Mouse (Mus musculus): ENCODE results near the gene Olfr67. TPM values are rescaled to one million over a fixed set of nuclear protein-coding genes. Genes with fewer than 3 reads are reported as not detected.

The Olfr67 gene
- not detected for total RNA-seq (2023)

GRCm38 (mm10) chr7:103791721-103792120, at the start of gene Olfr67:
Gene Olfr67 (minus strand): TSS chr7:103791821.

GRCm38 (mm10) chr7:103840268-103840667, 48.6 kb upstream of the Olfr67 start, which contains the start of gene Hbb-bh2:
Gene Hbb-bh2 (minus strand): TSS chr7:103840520.

GRCm38 (mm10) chr7:103827808-103828207, 36.2 kb upstream of the Olfr67 start, which contains the start of gene Hbb-bs:
Gene Hbb-bs (minus strand): TSS chr7:103828096.

GRCm38 (mm10) chr7:103813766-103814165, 22.1 kb upstream of the Olfr67 start, which contains the start of gene Hbb-bt:
Gene Hbb-bt (minus strand): TSS chr7:103813996.

GRCm38 (mm10) chr7:103779598-103779997, 12.0 kb downstream of the Olfr67 start, which contains the start of gene Olfr68:
Gene Olfr68 (minus strand): TSS chr7:103779698.

GRCm38 (mm10) chr7:103771494-103771893, 20.1 kb downstream of the Olfr67 start, which contains the start of gene Olfr69:
Gene Olfr69 (minus strand): TSS chr7:103771594.

GRCm38 (mm10) chr7:103757233-103757632, 34.4 kb downstream of the Olfr67 start, which contains the start of gene Olfr630:
Gene Olfr630 (minus strand): TSS chr7:103757333.

GRCm38 (mm10) chr7:103744843-103745242, 46.8 kb downstream of the Olfr67 start, which contains the start of gene Olfr629:
Gene Olfr629 (minus strand): TSS chr7:103744943.

Other genes with a start within 250 kb of the Olfr67 start
- not detected for gene Olfr612, start 249.1 kb downstream of the Olfr67 start, total RNA-seq (2023)
- not detected for gene Olfr613, start 243.7 kb downstream of the Olfr67 start, total RNA-seq (2023)
- not detected for gene Olfr615, start 235.7 kb downstream of the Olfr67 start, total RNA-seq (2023)
- gene Olfr616, start 222.7 kb downstream of the Olfr67 start, total RNA-seq (2023) = not detected
- gene Olfr617, start 218.8 kb downstream of the Olfr67 start, total RNA-seq (2023) = not detected
- gene Olfr618, start 201.7 kb downstream of the Olfr67 start, total RNA-seq (2023) = not detected
- gene Olfr619, start 191.2 kb downstream of the Olfr67 start, total RNA-seq (2023) = not detected
- not detected for gene Olfr620, start 179.3 kb downstream of the Olfr67 start, total RNA-seq (2023)
- gene Olfr622, start 149.1 kb downstream of the Olfr67 start, total RNA-seq (2023) = not detected
- gene Olfr623, start 128.1 kb downstream of the Olfr67 start, total RNA-seq (2023) = not detected
- not detected for gene Olfr624, start 120.6 kb downstream of the Olfr67 start, total RNA-seq (2023)
- not detected for gene Olfr625-ps1, start 109.1 kb downstream of the Olfr67 start, total RNA-seq (2023)
- gene Olfr243, start 77.2 kb downstream of the Olfr67 start, total RNA-seq (2023) = not detected
- not detected for gene Olfr628, start 61.4 kb downstream of the Olfr67 start, total RNA-seq (2023)
- gene Olfr629, start 46.9 kb downstream of the Olfr67 start, total RNA-seq (2023) = not detected
- not detected for gene Olfr630, start 34.5 kb downstream of the Olfr67 start, total RNA-seq (2023)
- not detected for gene Olfr69, start 20.2 kb downstream of the Olfr67 start, total RNA-seq (2023)
- gene Olfr68, start 12.1 kb downstream of the Olfr67 start, total RNA-seq (2023) = not detected
- gene Hbb-bt, start 22.2 kb upstream of the Olfr67 start, total RNA-seq (2023) = 1 to 10 TPM; 2.3 to 5.7 TPM
- gene Hbb-bs, start 36.3 kb upstream of the Olfr67 start, total RNA-seq (2023) = 10 to 100 TPM; 12.5 to 53.2 TPM
- gene Hbb-bh2, start 48.7 kb upstream of the Olfr67 start, total RNA-seq (2023) = not detected
- gene Hbb-bh1, start 51.3 kb upstream of the Olfr67 start, total RNA-seq (2023) = not detected
- gene Hbb-y, start 61.4 kb upstream of the Olfr67 start, total RNA-seq (2023) = not detected
- not detected for gene Olfr66, start 94.4 kb upstream of the Olfr67 start, total RNA-seq (2023)
- not detected for gene Olfr64, start 102.7 kb upstream of the Olfr67 start, total RNA-seq (2023)
- gene Olfr65, start 111.7 kb upstream of the Olfr67 start, total RNA-seq (2023) = not detected
- not detected for gene Olfr631, start 137.0 kb upstream of the Olfr67 start, total RNA-seq (2023)
- gene Olfr632, start 142.5 kb upstream of the Olfr67 start, total RNA-seq (2023) = not detected
- gene Olfr633, start 152.6 kb upstream of the Olfr67 start, total RNA-seq (2023) = not detected
- gene Olfr635, start 179.3 kb upstream of the Olfr67 start, total RNA-seq (2023) = not detected
- gene Olfr638, start 206.9 kb upstream of the Olfr67 start, total RNA-seq (2023) = not detected
- under 1 TPM; 0.09 to 0.12 TPM for gene Olfr639, start 225.5 kb upstream of the Olfr67 start, total RNA-seq (2023)
- gene Olfr640, start 233.8 kb upstream of the Olfr67 start, total RNA-seq (2023) = not detected
- not detected for gene Olfr641, start 243.6 kb upstream of the Olfr67 start, total RNA-seq (2023)